In genomic region chr11:59134373-59134997, GRCm38 (mm10) we compare ENCODE assay signal across 9 mouse cellular contexts. TPM values are rescaled to one million over a fixed set of nuclear protein-coding genes. Genes with fewer than 3 reads are reported as not detected.
A peak's percentile ranks its signal among the peaks of the same experiment; 100 is the strongest.
DNase-seq lines count a peak whose midpoint lies in the region; ATAC-seq lines count a peak whose summit lies in the region.
"Had no signal": no experiment of that assay in that cellular context is flagged by ENCODE, and none has a peak within 500 bp of the region (broad histone marks: within the 10 kb centered on the region; RNA-seq: fewer than 3 reads in every experiment).

No protein-coding gene starts in this region.

- H3K9me3 ChIP-seq in megakaryocyte, embryonic 14.5 days: peaks cover 5% of the 10 kb centered on the region; the same call in 1 of the 2 replicates
- no peaks in the 10 kb centered on the region for H3K9me3 ChIP-seq in heart, embryonic 13.5 days
- no peaks in the 10 kb centered on the region for H3K9me3 ChIP-seq in liver, embryonic 12.5 days (replicated peaks)

- H3K36me3 ChIP-seq in megakaryocyte, embryonic 14.5 days (replicated peaks; ENCODE audit: low read length): no peaks in the 10 kb centered on the region
- peaks cover 54% of the 10 kb centered on the region for H3K36me3 ChIP-seq in heart, embryonic 13.5 days
- no peaks in the 10 kb centered on the region for H3K36me3 ChIP-seq in liver, embryonic 12.5 days

- no peak for ATAC-seq in megakaryocyte, adult 5-6 weeks (ENCODE audit: poor library complexity, severe bottlenecking)
- ATAC-seq in heart, embryonic 13.5 days (ENCODE audit: extremely low read depth, insufficient number of reproducible peaks, low FRiP score, low TSS enrichment): no peak
- ATAC-seq in liver, embryonic 12.5 days: 0 out of 2 replicates have a peak, but pooled peaks have one; percentile 36

- 0 out of 2 replicates have a peak overlapping the region, but pooled peaks have one; percentile 12 for H3K27ac ChIP-seq in heart, embryonic 13.5 days (replicated peaks)
- no peak overlapping the region for H3K27ac ChIP-seq in liver, embryonic 12.5 days
- H3K27ac ChIP-seq: macrophage had no signal

- peak; percentile 12 for DNase-seq in retina, embryonic 14.5 days (ENCODE audit: low spot score)
- DNase-seq in adipocyte (ENCODE audit: low spot score): no peak
- no peak for DNase-seq in layer of hippocampus, postnatal 36 days
- DNase-seq in frontal cortex, postnatal 14 days (ENCODE audit: low spot score in 2 of 2): no peak

- H3K4me1 ChIP-seq in megakaryocyte, embryonic 14.5 days: peaks cover 23% of the 10 kb centered on the region; the same call in 1 of the 2 replicates
- H3K4me1 ChIP-seq in heart, embryonic 13.5 days: peaks cover 49% of the 10 kb centered on the region
- 0 out of 2 replicates have a peak, but pooled peaks cover 5% of the 10 kb centered on the region for H3K4me1 ChIP-seq in liver, embryonic 12.5 days

- H3K4me3 ChIP-seq in megakaryocyte, embryonic 14.5 days (replicated peaks): peak overlapping the region; percentile 12
- peak overlapping the region; percentile 35 for H3K4me3 ChIP-seq in heart, embryonic 13.5 days
- no peak overlapping the region for H3K4me3 ChIP-seq in liver, embryonic 12.5 days

- peaks cover 94% of the 10 kb centered on the region for H3K27me3 ChIP-seq in megakaryocyte, embryonic 14.5 days (replicated peaks)
- peaks cover 64% of the 10 kb centered on the region for H3K27me3 ChIP-seq in heart, embryonic 13.5 days (replicated peaks)
- peaks cover 85% of the 10 kb centered on the region for H3K27me3 ChIP-seq in liver, embryonic 12.5 days (replicated peaks)

- WGBS in heart, embryonic 13.5 days: 11% methylated on average over 35 of the region's 35 CpGs
- WGBS in liver, embryonic 12.5 days (ENCODE audit: insufficient replicate concordance): 9% methylated on average over 35 of the region's 35 CpGs

- H3K9ac ChIP-seq in heart, embryonic 13.5 days: peak overlapping the region; percentile 86
- no peak overlapping the region for H3K9ac ChIP-seq in liver, embryonic 12.5 days

- peak overlapping the region; percentile 70 for H3K4me2 ChIP-seq in heart, embryonic 13.5 days
- H3K4me2 ChIP-seq in liver, embryonic 12.5 days: peak overlapping the region; percentile 21

RNA-seq across cellular contexts. Expression of gene Obscn, which starts 1.7 kb away (rescaled TPM):
- 9.6 and 10.4 TPM in 2 replicates for polyA plus RNA-seq in megakaryocyte, embryonic 14.5 days (2012; ENCODE audit: insufficient read depth, low replicate concordance)
- not detected in 2 replicates for total RNA-seq in megakaryocyte, adult 5-6 weeks (2015)
- not detected in 2 replicates for total RNA-seq in megakaryocyte, adult 5-6 weeks (2017)
- 38.9 and 44.4 TPM in 2 replicates for polyA plus RNA-seq in heart, embryonic 13.5 days (2015; fragmentation: Nextera tagmentation; extraction: Ambion mirVana)
- polyA plus RNA-seq in liver, embryonic 12.5 days (2016; fragmentation: Nextera tagmentation; extraction: Ambion mirVana): 0.42 and 0.51 TPM in 2 replicates
- total RNA-seq in layer of hippocampus, postnatal 36 days (2021): 1 to 10 TPM; 1.2 to 1.7 TPM

RNA-seq across cellular contexts. Expression of gene Iba57, which starts 29.1 kb away (rescaled TPM):
- polyA plus RNA-seq in megakaryocyte, embryonic 14.5 days (2012; ENCODE audit: insufficient read depth, low replicate concordance): 2.5 TPM in 1 of 2 replicates, not detected in the other
- 0.71 and 1.2 TPM in 2 replicates for total RNA-seq in megakaryocyte, adult 5-6 weeks (2015)
- total RNA-seq in megakaryocyte, adult 5-6 weeks (2017): 1.1 and 2.4 TPM in 2 replicates
- polyA plus RNA-seq in heart, embryonic 13.5 days (2015; fragmentation: Nextera tagmentation; extraction: Ambion mirVana): 8.1 and 8.7 TPM in 2 replicates
- polyA plus RNA-seq in liver, embryonic 12.5 days (2016; fragmentation: Nextera tagmentation; extraction: Ambion mirVana): 14.2 and 14.5 TPM in 2 replicates
- 1 to 10 TPM; 8.5 to 8.6 TPM for total RNA-seq in layer of hippocampus, postnatal 36 days (2021)

RNA-seq across cellular contexts. Expression of gene Gjc2, which starts 48.5 kb away (rescaled TPM):
- polyA plus RNA-seq in megakaryocyte, embryonic 14.5 days (2012; ENCODE audit: insufficient read depth, low replicate concordance): 0.03 TPM in 1 of 2 replicates, not detected in the other
- not detected in 2 replicates for total RNA-seq in megakaryocyte, adult 5-6 weeks (2015)
- not detected in 2 replicates for total RNA-seq in megakaryocyte, adult 5-6 weeks (2017)
- 0.06 and 0.28 TPM in 2 replicates for polyA plus RNA-seq in heart, embryonic 13.5 days (2015; fragmentation: Nextera tagmentation; extraction: Ambion mirVana)
- polyA plus RNA-seq in liver, embryonic 12.5 days (2016; fragmentation: Nextera tagmentation; extraction: Ambion mirVana): 0.10 and 0.14 TPM in 2 replicates
- 10 to 100 TPM; 15.7 to 16.9 TPM for total RNA-seq in layer of hippocampus, postnatal 36 days (2021)
- polyA plus RNA-seq: macrophage had no signal

RNA-seq across cellular contexts. Expression of gene Guk1, which starts 57.5 kb away (rescaled TPM):
- polyA plus RNA-seq in megakaryocyte, embryonic 14.5 days (2012; ENCODE audit: insufficient read depth, low replicate concordance): 19.3 TPM in 1 of 2 replicates, not detected in the other
- total RNA-seq in megakaryocyte, adult 5-6 weeks (2015): 20.6 and 25.1 TPM in 2 replicates
- 13.8 and 20.1 TPM in 2 replicates for total RNA-seq in megakaryocyte, adult 5-6 weeks (2017)
- 114 and 123 TPM in 2 replicates for polyA plus RNA-seq in heart, embryonic 13.5 days (2015; fragmentation: Nextera tagmentation; extraction: Ambion mirVana)
- polyA plus RNA-seq in liver, embryonic 12.5 days (2016; fragmentation: Nextera tagmentation; extraction: Ambion mirVana): 73.7 and 81.3 TPM in 2 replicates
- 100 to 1,000 TPM; 127 to 155 TPM for total RNA-seq in layer of hippocampus, postnatal 36 days (2021)
